Mouse (Mus musculus) intestine, embryonic 14.5 days (tissue): ENCODE data around the gene Shisal1. TPM values are rescaled to one million over a fixed set of nuclear protein-coding genes. Genes with fewer than 3 reads are reported as not detected.

Experiments
- ATAC-seq: fragments of 200-750 bp; cut with Nextera tagmentation; replicated peaks from 2 replicates; pipeline ENCODE4 v1.8.0; 2017; ENCODE audit warnings: low read depth, moderate number of reproducible peaks, moderate TSS enrichment, moderate library complexity; ENCODE audit not compliant: low FRiP score, low TSS enrichment
- DNase-seq: peaks from one replicate; pipeline ENCODE4 v3.0.0-alpha.2; 2018; ENCODE audit warnings: low spot score
- H3K27ac ChIP-seq: fragments of 300-500 bp; sonication (generic); 2 replicates; pipeline ENCODE4 v1.5.1; 2014; ENCODE audit warnings: low read depth, mild to moderate bottlenecking, control low read depth
- H3K27me3 ChIP-seq: fragments of 300-500 bp; sonication (generic); replicated peaks from 2 replicates; pipeline ENCODE4 v1.6.1; 2014; ENCODE audit warnings: low read length, control low read depth; ENCODE audit not compliant: control insufficient read depth, insufficient read depth
- H3K36me3 ChIP-seq: fragments of 300-500 bp; sonication (generic); 2 replicates; pipeline ENCODE4 v1.6.1; 2014; ENCODE audit warnings: low read length, control low read depth; ENCODE audit not compliant: control insufficient read depth, insufficient read depth
- H3K4me1 ChIP-seq: fragments of 300-500 bp; sonication (generic); replicated peaks from 2 replicates; pipeline ENCODE4 v1.6.1; 2014; ENCODE audit warnings: low read length, control low read depth, mixed read lengths; ENCODE audit not compliant: control insufficient read depth, insufficient read depth
- H3K4me2 ChIP-seq: fragments of 300-500 bp; sonication (generic); 2 replicates; pipeline ENCODE4 v1.6.1; 2014; ENCODE audit warnings: low read length
- H3K4me3 ChIP-seq: fragments of 300-500 bp; sonication (generic); 2 replicates; pipeline ENCODE4 v1.5.1; 2014; ENCODE audit warnings: low read depth, low read length, control low read depth, mixed read lengths
- H3K9ac ChIP-seq: fragments of 300-500 bp; sonication (generic); 2 replicates; pipeline ENCODE4 v1.6.1; 2014; ENCODE audit warnings: mild to moderate bottlenecking, low read length
- H3K9me3 ChIP-seq: fragments of 300-500 bp; sonication (generic); 2 replicates; pipeline ENCODE4 v1.6.1; 2016; ENCODE audit warnings: low read length, control low read depth; ENCODE audit not compliant: control insufficient read depth
- WGBS: fragments of 180-500 bp; shearing (Covaris S2); extraction: QIAGEN DNeasy Blood & Tissue Kit; methylation state at CpG from one replicate; pipeline ENCODE4 v1.1.7; 2014; 5-methylcytosine and 5-hydroxymethylcytosine counted together
- polyA plus RNA-seq: library from polyadenylated mRNA; unstranded; fragments of >200 nt; fragmentation: Nextera tagmentation; extraction: Ambion mirVana; gene quantifications from 2 replicates; pipeline ENCODE4 v1.2.1, GENCODE M21; 2014

The Shisal1 gene
- polyA plus RNA-seq, 1 experiment from 2014 or later, result 2.6 TPM

- Histone ChIP-seq H3K4me1 (no peaks in the 10 kb centered on the region), H3K4me2 (no peak overlapping the region), H3K27me3 (no peaks in the 10 kb centered on the region), H3K4me3 (no peak overlapping the region), H3K27ac (no peak overlapping the region), H3K9me3 (peaks cover 7% of the 10 kb centered on the region), H3K9ac (no peak overlapping the region), H3K36me3 (no peaks in the 10 kb centered on the region)
- DNase-seq (no peak), ATAC-seq (no peak)
- 90% methylated on average over 9 of the region's 9 CpGs for WGBS
Measured at GRCm38 (mm10) chr15:84384066-84384465, 62.8 kb downstream of the Shisal1 start.

GRCm38 (mm10) chr15:84380181-84380580, 66.7 kb downstream of the Shisal1 start:
- Histone ChIP-seq H3K4me3 (no peak overlapping the region), H3K27me3 (no peaks in the 10 kb centered on the region), H3K9ac (no peak overlapping the region), H3K4me1 (no peaks in the 10 kb centered on the region), H3K4me2 (no peak overlapping the region), H3K9me3 (peaks cover 4% of the 10 kb centered on the region), H3K36me3 (no peaks in the 10 kb centered on the region), H3K27ac (no peak overlapping the region)
- ATAC-seq, result peak; percentile 63; the same call in 1 of the 2 replicates
- DNase-seq, result no peak
- WGBS, result 43% methylated on average over 10 of the region's 10 CpGs

DNA sequence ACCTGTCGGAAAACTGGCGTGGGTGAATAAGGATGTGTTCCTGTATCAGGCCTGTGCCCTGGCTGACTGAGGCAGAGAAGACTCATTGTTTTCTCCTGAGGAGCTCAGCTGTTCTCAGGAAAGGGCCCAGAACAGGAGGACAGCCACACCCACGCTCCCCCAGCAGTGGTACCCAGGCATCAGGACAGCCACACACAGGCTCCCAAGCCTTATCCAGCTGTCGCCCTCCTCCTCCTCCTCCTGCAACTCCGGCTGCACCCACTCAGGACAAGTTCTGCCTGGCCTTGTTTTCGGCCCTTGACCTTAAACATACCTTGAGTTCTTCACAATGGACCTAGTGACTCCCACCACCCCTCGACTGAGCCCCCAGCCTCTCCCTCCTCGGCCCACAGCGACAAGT, 68.2 kb downstream of the Shisal1 start:
- Histone ChIP-seq H3K4me3 (no peak overlapping the region), H3K4me1 (no peaks in the 10 kb centered on the region), H3K27ac (no peak overlapping the region), H3K4me2 (no peak overlapping the region), H3K9ac (no peak overlapping the region), H3K36me3 (no peaks in the 10 kb centered on the region), H3K27me3 (no peaks in the 10 kb centered on the region), H3K9me3 (peaks cover 12% of the 10 kb centered on the region)
- ATAC-seq (no peak), DNase-seq (no peak)
- 79% methylated on average over 9 of the region's 9 CpGs for WGBS

DNA sequence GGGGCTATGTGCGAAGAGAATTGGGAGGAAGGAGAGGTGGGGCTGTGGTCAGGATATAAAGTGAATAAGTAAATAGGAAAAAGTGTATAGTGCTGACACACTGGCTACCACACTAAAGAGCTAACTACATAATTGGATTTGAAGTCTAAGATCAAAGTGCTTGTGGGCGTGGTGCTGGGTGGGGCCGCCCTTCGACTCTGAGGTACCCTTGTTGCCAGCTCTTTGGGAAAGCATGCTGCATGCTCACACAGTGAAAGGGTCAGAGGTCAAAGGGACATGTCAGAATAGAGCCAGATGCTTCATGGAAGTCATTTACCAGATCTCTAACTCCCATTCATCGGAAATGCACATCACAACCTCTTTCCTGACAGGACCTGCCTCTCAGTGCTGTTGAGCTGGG, 74.1 kb downstream of the Shisal1 start:
- 70% methylated on average over 5 of the region's 5 CpGs for WGBS
- DNase-seq (no peak), ATAC-seq (no peak)
- H3K36me3 ChIP-seq, result no peaks in the 10 kb centered on the region
- H3K9me3 ChIP-seq, result peaks cover 12% of the 10 kb centered on the region
- H3K4me2 ChIP-seq, result no peak overlapping the region
- no peaks in the 10 kb centered on the region for H3K27me3 ChIP-seq
- H3K4me1 ChIP-seq, result no peaks in the 10 kb centered on the region
- no peak overlapping the region for H3K4me3 ChIP-seq
- H3K27ac ChIP-seq, result no peak overlapping the region
- H3K9ac ChIP-seq, result no peak overlapping the region

GRCm38 (mm10) chr15:84367402-84367801, 79.5 kb downstream of the Shisal1 start:
- no peak for DNase-seq
- Histone ChIP-seq H3K9me3 (no peaks in the 10 kb centered on the region), H3K4me2 (no peak overlapping the region), H3K27ac (no peak overlapping the region), H3K4me1 (no peaks in the 10 kb centered on the region), H3K36me3 (no peaks in the 10 kb centered on the region), H3K27me3 (no peaks in the 10 kb centered on the region), H3K4me3 (no peak overlapping the region), H3K9ac (no peak overlapping the region)
- WGBS, result 77% methylated on average over 8 of the region's 8 CpGs
- no peak for ATAC-seq

- no peak overlapping the region for H3K4me2 ChIP-seq
- no peaks in the 10 kb centered on the region for H3K9me3 ChIP-seq
- ATAC-seq (no peak), DNase-seq (no peak)
- H3K4me1 ChIP-seq, result no peaks in the 10 kb centered on the region
- no peak overlapping the region for H3K4me3 ChIP-seq
- no peaks in the 10 kb centered on the region for H3K36me3 ChIP-seq
- WGBS, result 88% methylated on average over 10 of the region's 10 CpGs
- no peak overlapping the region for H3K27ac ChIP-seq
- H3K27me3 ChIP-seq, result no peaks in the 10 kb centered on the region
- H3K9ac ChIP-seq, result no peak overlapping the region
Measured at GRCm38 (mm10) chr15:84366574-84366989, 80.3 kb downstream of the Shisal1 start.

DNA sequence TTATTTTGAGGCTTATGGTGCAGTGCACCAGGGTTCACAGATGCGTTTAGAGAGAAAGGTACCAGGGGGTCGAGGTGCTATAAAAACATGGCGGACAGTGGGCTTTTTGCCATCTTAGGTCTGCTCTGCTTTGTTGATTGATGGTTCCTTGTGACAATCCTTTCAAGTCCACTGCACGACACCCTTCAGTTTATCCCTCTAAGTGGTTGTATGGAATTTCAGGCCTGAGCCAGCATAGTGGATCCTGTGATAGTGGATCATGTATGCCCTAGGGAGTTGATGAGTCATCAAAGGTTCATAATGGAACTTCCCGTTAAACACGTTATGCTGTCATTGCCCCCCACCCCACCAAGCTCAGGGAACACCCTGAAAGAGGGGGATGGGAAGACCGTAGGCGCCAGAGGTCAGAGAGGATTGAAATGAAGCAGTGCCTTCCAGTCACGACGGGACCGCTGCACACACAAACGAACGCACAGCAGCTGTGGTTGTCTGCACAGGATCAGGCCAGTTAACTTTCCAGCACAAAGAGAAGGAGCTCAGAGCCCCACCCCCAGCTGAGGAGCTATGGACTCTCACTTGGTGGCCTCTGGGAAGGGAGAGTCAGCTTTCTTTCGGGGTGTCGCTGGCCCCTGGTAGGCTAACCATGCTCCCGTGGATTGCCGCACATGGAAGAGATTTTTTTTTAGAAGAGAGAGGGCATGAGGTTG, 81.1 kb downstream of the Shisal1 start:
- Histone ChIP-seq H3K4me1 (no peaks in the 10 kb centered on the region), H3K36me3 (no peaks in the 10 kb centered on the region), H3K9ac (no peak overlapping the region), H3K4me2 (no peak overlapping the region), H3K9me3 (no peaks in the 10 kb centered on the region), H3K4me3 (no peak overlapping the region), H3K27me3 (no peaks in the 10 kb centered on the region), H3K27ac (no peak overlapping the region; the same call in 1 of the 2 replicates)
- no peak for ATAC-seq
- DNase-seq, result no peak
- WGBS, result 46% methylated on average over 17 of the region's 17 CpGs

DNA sequence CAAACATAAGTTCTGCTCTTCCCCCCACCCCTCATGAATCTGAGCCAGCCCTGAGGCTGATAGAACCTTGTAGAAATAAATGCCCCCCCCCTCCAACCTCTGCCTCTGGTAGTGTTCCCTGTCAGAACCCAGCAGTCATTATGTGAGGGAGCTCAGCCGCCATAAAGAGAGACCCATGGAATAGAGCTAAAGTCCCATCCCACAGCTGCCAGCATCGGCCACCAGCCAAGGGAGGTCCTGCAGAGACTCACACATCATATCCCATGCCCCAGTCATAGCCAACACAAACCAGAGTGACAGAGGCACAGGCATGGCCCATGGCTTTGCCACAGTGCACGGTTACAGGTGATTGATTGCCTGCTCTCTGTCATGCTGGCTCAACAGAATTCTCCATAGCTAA, 82.2 kb downstream of the Shisal1 start:
- no peak overlapping the region for H3K4me2 ChIP-seq
- no peak overlapping the region for H3K27ac ChIP-seq
- DNase-seq (no peak), ATAC-seq (no peak)
- H3K4me3 ChIP-seq, result no peak overlapping the region
- 88% methylated on average over 3 of the region's 3 CpGs for WGBS
- no peak overlapping the region for H3K9ac ChIP-seq
- H3K9me3 ChIP-seq, result no peaks in the 10 kb centered on the region
- no peaks in the 10 kb centered on the region for H3K36me3 ChIP-seq
- peaks cover 10% of the 10 kb centered on the region for H3K4me1 ChIP-seq
- no peaks in the 10 kb centered on the region for H3K27me3 ChIP-seq

DNA sequence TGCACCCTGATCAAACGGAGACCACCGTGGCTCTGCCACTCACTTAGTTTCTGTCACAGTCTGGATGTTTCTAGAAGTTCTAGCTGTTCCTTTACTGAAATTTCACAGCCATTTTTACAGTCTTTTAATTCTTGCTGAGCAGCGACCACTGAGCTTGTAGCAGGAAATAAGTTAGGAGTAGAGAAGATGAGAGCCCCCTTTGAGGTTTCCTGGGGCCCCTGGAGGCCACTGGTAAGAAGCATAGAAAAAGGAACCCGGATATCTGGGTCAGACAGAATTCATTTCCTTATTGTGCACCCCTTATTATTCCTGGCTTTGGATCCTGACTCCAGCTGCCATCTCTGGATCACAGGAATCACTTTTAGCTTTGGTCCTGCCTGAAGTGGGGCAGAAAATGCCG, 91.8 kb downstream of the Shisal1 start:
- no peak for DNase-seq
- Histone ChIP-seq H3K27ac (no peak overlapping the region), H3K36me3 (no peaks in the 10 kb centered on the region), H3K4me1 (peaks cover 11% of the 10 kb centered on the region), H3K4me2 (no peak overlapping the region), H3K4me3 (no peak overlapping the region), H3K9me3 (no peaks in the 10 kb centered on the region), H3K9ac (no peak overlapping the region), H3K27me3 (no peaks in the 10 kb centered on the region)
- WGBS, result 79% methylated on average over 5 of the region's 5 CpGs
- no peak for ATAC-seq
